Mouse (Mus musculus): ENCODE measurements around the gene Bmpr1b.

GRCm38 (mm10) chr3:141915995-141916394 is 253.2 kb downstream of the Bmpr1b start:
- TF ChIP-seq CTCF (IDR thresholded peaks at IDR 0.05; ENCODE audit: borderline replicate concordance, insufficient read depth, low read depth, low read length) (no peak), POLR2A (IDR thresholded peaks at IDR 0.05; ENCODE audit: borderline replicate concordance, insufficient read depth, low read length) (no peak)

Data from cerebellum, adult 2 months (tissue).